Mouse (Mus musculus) neural tube, embryonic 10.5 days (tissue): Measurements from ENCODE around the gene Ace.

Experiments
- DNase-seq: peaks from one replicate; pipeline ENCODE4 v3.0.0-alpha.2; 2017; ENCODE audit warnings: low spot score; ENCODE audit errors: extremely low spot score

The Ace gene

GRCm38 (mm10) chr11:105967741-105968574 lies at the start of gene Ace:
TSS of gene Ace (plus strand) at chr11:105967945.
- DNase-seq: peak; percentile 48

GRCm38 (mm10) chr11:105920098-105920785 lies 47.5 kb upstream of the Ace start:
- no peak for DNase-seq

- no peak for DNase-seq
Observed at GRCm38 (mm10) chr11:105920836-105921235, 46.9 kb upstream of the Ace start.

- DNase-seq: no peak
Observed at GRCm38 (mm10) chr11:105921275-105921674, 46.5 kb upstream of the Ace start.

- DNase-seq: no peak
Observed at GRCm38 (mm10) chr11:105922769-105923663, 44.7 kb upstream of the Ace start.

GRCm38 (mm10) chr11:105927065-105928030 lies 40.4 kb upstream of the Ace start:
- DNase-seq: peak; percentile 78

GRCm38 (mm10) chr11:105928171-105928570 lies 39.6 kb upstream of the Ace start:
- no peak for DNase-seq

GRCm38 (mm10) chr11:105931380-105931779 lies 36.4 kb upstream of the Ace start:
- no peak for DNase-seq

GRCm38 (mm10) chr11:105933746-105934145 lies 34.0 kb upstream of the Ace start:
- no peak for DNase-seq

GRCm38 (mm10) chr11:105934303-105934711 lies 33.4 kb upstream of the Ace start:
- DNase-seq: no peak

- DNase-seq: peak; percentile 40
Observed at GRCm38 (mm10) chr11:105934816-105935215, 32.9 kb upstream of the Ace start.

GRCm38 (mm10) chr11:105935496-105935895 lies 32.2 kb upstream of the Ace start:
- no peak for DNase-seq

- DNase-seq: no peak
Observed at GRCm38 (mm10) chr11:105936200-105936599, 31.5 kb upstream of the Ace start.

GRCm38 (mm10) chr11:105936974-105937373 lies 30.8 kb upstream of the Ace start:
- DNase-seq: no peak

- DNase-seq: no peak
Observed at GRCm38 (mm10) chr11:105938771-105939170, 29.0 kb upstream of the Ace start.

- DNase-seq: no peak
Observed at GRCm38 (mm10) chr11:105941973-105942372, 25.8 kb upstream of the Ace start.

- DNase-seq: peak; percentile 52
Observed at GRCm38 (mm10) chr11:105943133-105944102, 24.3 kb upstream of the Ace start.

- DNase-seq: peak; percentile 64
Observed at GRCm38 (mm10) chr11:105944126-105944621, 23.6 kb upstream of the Ace start.
